Mouse (Mus musculus) embryonic fibroblast, embryonic 13.5 days (primary cell): Measurements from ENCODE around the gene Cort.

Experiments used
- CTCF ChIP-seq: IDR thresholded peaks from 2 replicates; pipeline ENCODE4 v1.5.1; 2011; ENCODE audit warnings: mild to moderate bottlenecking, control low read depth, low read length, moderate library complexity, borderline replicate concordance; ENCODE audit not compliant: insufficient read depth
- POLR2A ChIP-seq: IDR thresholded peaks from 2 replicates; pipeline ENCODE4 v1.6.1; 2011; ENCODE audit warnings: low read depth, mild to moderate bottlenecking, control low read depth, low read length, moderate library complexity

- TF ChIP-seq CTCF (no peak), POLR2A (no peak)
These were observed 34.6 kb upstream of the Cort start for GRCm38 (mm10) chr4:149161166-149161565.
